ENCODE assay signal across 15 mouse cellular contexts in genomic region chr2:32758503-32758902, GRCm38 (mm10). TPM values are rescaled to one million over a fixed set of nuclear protein-coding genes. Genes with fewer than 3 reads are reported as not detected.
A peak's percentile ranks its signal among the peaks of the same experiment; 100 is the strongest.
DNase-seq lines count a peak whose midpoint lies in the region; ATAC-seq and TF ChIP-seq lines count a peak whose summit lies in the region.
"Had no signal": no experiment of that assay in that cellular context is flagged by ENCODE, and none has a peak within 500 bp of the region (broad histone marks: within the 10 kb centered on the region; RNA-seq: fewer than 3 reads in every experiment).

No protein-coding gene starts in this region.

- H3K9ac ChIP-seq in intestine, embryonic 15.5 days: peak overlapping the region; percentile 28; the same call in 1 of the 2 replicates
- no peak overlapping the region for H3K9ac ChIP-seq in intestine, postnatal 0 days (ENCODE audit: low read depth, low read length)
- peak overlapping the region; percentile 34 for H3K9ac ChIP-seq in midbrain, embryonic 13.5 days (replicated peaks)
- no peak overlapping the region; the same call in 1 of the 2 replicates for H3K9ac ChIP-seq in midbrain, embryonic 15.5 days
- peak overlapping the region; percentile 2; the same call in 1 of the 2 replicates for H3K9ac ChIP-seq in intestine, embryonic 16.5 days (ENCODE audit: low read depth, low read length)
- 0 out of 2 replicates have a peak overlapping the region, but pooled peaks have one; percentile 1 for H3K9ac ChIP-seq in stomach, postnatal 0 days (ENCODE audit: low read length)
- H3K9ac ChIP-seq: lung, embryonic 15.5 days had no signal

- no peak for ATAC-seq in intestine, embryonic 15.5 days
- no peak for ATAC-seq in intestine, postnatal 0 days
- no peak for ATAC-seq in midbrain, embryonic 13.5 days
- no peak for ATAC-seq in midbrain, embryonic 15.5 days (replicated peaks)
- ATAC-seq in intestine, embryonic 16.5 days: no peak
- no peak for ATAC-seq in stomach, postnatal 0 days (ENCODE audit: low FRiP score, low TSS enrichment)
- no peak for ATAC-seq in erythroid progenitor cell, adult 5-6 weeks (replicated peaks; ENCODE audit: low FRiP score, poor library complexity, severe bottlenecking)
- ATAC-seq: inflammation-experienced regulatory T-cells, adult 6 months had no signal

- H3K27me3 ChIP-seq in intestine, embryonic 15.5 days (replicated peaks): no peaks in the 10 kb centered on the region
- H3K27me3 ChIP-seq in intestine, postnatal 0 days (replicated peaks; ENCODE audit: control insufficient read depth, insufficient read depth, low read length): no peaks in the 10 kb centered on the region
- H3K27me3 ChIP-seq in midbrain, embryonic 13.5 days: no peaks in the 10 kb centered on the region
- H3K27me3 ChIP-seq in midbrain, embryonic 15.5 days (replicated peaks): no peaks in the 10 kb centered on the region
- no peaks in the 10 kb centered on the region for H3K27me3 ChIP-seq in intestine, embryonic 16.5 days (replicated peaks; ENCODE audit: control insufficient read depth, insufficient read depth, low read length)
- no peaks in the 10 kb centered on the region for H3K27me3 ChIP-seq in stomach, postnatal 0 days (ENCODE audit: control insufficient read depth, insufficient read depth, low read length)
- H3K27me3 ChIP-seq: lung, embryonic 15.5 days had no signal

- peaks cover 14% of the 10 kb centered on the region for H3K36me3 ChIP-seq in intestine, embryonic 15.5 days
- H3K36me3 ChIP-seq in intestine, postnatal 0 days (ENCODE audit: control insufficient read depth, insufficient read depth): peaks cover 44% of the 10 kb centered on the region; the same call in 1 of the 2 replicates
- peaks cover 57% of the 10 kb centered on the region for H3K36me3 ChIP-seq in midbrain, embryonic 13.5 days
- H3K36me3 ChIP-seq in midbrain, embryonic 15.5 days (replicated peaks): peaks cover 28% of the 10 kb centered on the region; the same call in 1 of the 2 replicates
- peaks cover 9% of the 10 kb centered on the region; the same call in 1 of the 2 replicates for H3K36me3 ChIP-seq in intestine, embryonic 16.5 days (ENCODE audit: control insufficient read depth, insufficient read depth, low read length)
- peaks cover 8% of the 10 kb centered on the region; the same call in 1 of the 2 replicates for H3K36me3 ChIP-seq in stomach, postnatal 0 days (ENCODE audit: control insufficient read depth, insufficient read depth, low read length)

- H3K4me3 ChIP-seq in intestine, embryonic 15.5 days (replicated peaks): no peak overlapping the region
- no peak overlapping the region for H3K4me3 ChIP-seq in intestine, postnatal 0 days (ENCODE audit: low read depth, low read length)
- no peak overlapping the region for H3K4me3 ChIP-seq in midbrain, embryonic 13.5 days (replicated peaks)
- H3K4me3 ChIP-seq in midbrain, embryonic 15.5 days: no peak overlapping the region
- no peak overlapping the region for H3K4me3 ChIP-seq in intestine, embryonic 16.5 days (ENCODE audit: low read length)
- no peak overlapping the region for H3K4me3 ChIP-seq in stomach, postnatal 0 days (ENCODE audit: low read depth, low read length)

- H3K27ac ChIP-seq in intestine, embryonic 15.5 days: no peak overlapping the region
- no peak overlapping the region for H3K27ac ChIP-seq in intestine, postnatal 0 days (ENCODE audit: low read depth, low read length)
- H3K27ac ChIP-seq in midbrain, embryonic 13.5 days: no peak overlapping the region
- no peak overlapping the region for H3K27ac ChIP-seq in midbrain, embryonic 15.5 days
- no peak overlapping the region for H3K27ac ChIP-seq in intestine, embryonic 16.5 days (ENCODE audit: low read length)
- H3K27ac ChIP-seq in stomach, postnatal 0 days (replicated peaks): no peak overlapping the region
- H3K27ac ChIP-seq: lung, embryonic 15.5 days had no signal

- TF ChIP-seq CTCF in intestine, postnatal 0 days (IDR thresholded peaks at IDR 0.05; ENCODE audit: low read depth): no peak
- TF ChIP-seq CTCF in stomach, postnatal 0 days (IDR thresholded peaks at IDR 0.05; ENCODE audit: low read depth): no peak

- H3K9me3 ChIP-seq in intestine, embryonic 15.5 days: no peaks in the 10 kb centered on the region
- H3K9me3 ChIP-seq in intestine, postnatal 0 days (ENCODE audit: control insufficient read depth): no peaks in the 10 kb centered on the region
- H3K9me3 ChIP-seq in midbrain, embryonic 13.5 days: no peaks in the 10 kb centered on the region
- no peaks in the 10 kb centered on the region for H3K9me3 ChIP-seq in midbrain, embryonic 15.5 days
- no peaks in the 10 kb centered on the region for H3K9me3 ChIP-seq in intestine, embryonic 16.5 days (ENCODE audit: control insufficient read depth, low read length)
- no peaks in the 10 kb centered on the region for H3K9me3 ChIP-seq in stomach, postnatal 0 days (ENCODE audit: control insufficient read depth, low read length)
- H3K9me3 ChIP-seq: lung, embryonic 15.5 days had no signal

- H3K4me2 ChIP-seq in intestine, embryonic 15.5 days (replicated peaks): no peak overlapping the region
- no peak overlapping the region for H3K4me2 ChIP-seq in intestine, postnatal 0 days (replicated peaks; ENCODE audit: low read depth)
- H3K4me2 ChIP-seq in midbrain, embryonic 13.5 days (replicated peaks): no peak overlapping the region; the same call in 1 of the 2 replicates
- no peak overlapping the region for H3K4me2 ChIP-seq in midbrain, embryonic 15.5 days
- H3K4me2 ChIP-seq in intestine, embryonic 16.5 days (ENCODE audit: low read depth, low read length): no peak overlapping the region
- H3K4me2 ChIP-seq in stomach, postnatal 0 days (replicated peaks; ENCODE audit: low read depth): no peak overlapping the region

- 70% methylated on average over 8 of the region's 8 CpGs for WGBS in intestine, embryonic 15.5 days
- 72% methylated on average over 8 of the region's 8 CpGs for WGBS in intestine, postnatal 0 days
- 72% methylated on average over 8 of the region's 8 CpGs for WGBS in midbrain, embryonic 13.5 days
- WGBS in midbrain, embryonic 15.5 days: 84% methylated on average over 8 of the region's 8 CpGs
- WGBS in intestine, embryonic 16.5 days: 67% methylated on average over 8 of the region's 8 CpGs
- WGBS in stomach, postnatal 0 days: 59% methylated on average over 8 of the region's 8 CpGs

- TF ChIP-seq EP300 in stomach, postnatal 0 days (optimal IDR thresholded peaks at IDR 0.05): no peak

- H3K4me1 ChIP-seq in intestine, embryonic 15.5 days (replicated peaks): peaks cover 9% of the 10 kb centered on the region; the same call in 1 of the 2 replicates
- H3K4me1 ChIP-seq in intestine, postnatal 0 days (replicated peaks; ENCODE audit: control insufficient read depth, insufficient read depth, low read length): no peaks in the 10 kb centered on the region; the same call in 1 of the 2 replicates
- peaks cover 20% of the 10 kb centered on the region for H3K4me1 ChIP-seq in midbrain, embryonic 13.5 days (replicated peaks)
- H3K4me1 ChIP-seq in midbrain, embryonic 15.5 days: peaks cover 15% of the 10 kb centered on the region
- H3K4me1 ChIP-seq in intestine, embryonic 16.5 days (ENCODE audit: control insufficient read depth, insufficient read depth, low read length): peaks cover 2% of the 10 kb centered on the region; the same call in 1 of the 2 replicates
- no peaks in the 10 kb centered on the region for H3K4me1 ChIP-seq in stomach, postnatal 0 days (replicated peaks; ENCODE audit: control insufficient read depth, insufficient read depth)

- DNase-seq in stomach, postnatal 0 days (ENCODE audit: low spot score): no peak
- no peak for DNase-seq in thymus, postnatal 4 days
- DNase-seq: adrenal gland, postnatal 36 days; cerebellum, adult 18-20 months; thymus, postnatal 25 days had no signal

RNA-seq across cellular contexts. Expression of gene Tor2a, which starts 1.5 kb away (rescaled TPM):
- 61.4 and 64.2 TPM in 2 replicates for polyA plus RNA-seq in intestine, embryonic 15.5 days (2015; fragmentation: Nextera tagmentation; extraction: Ambion mirVana)
- 59.2 and 60.4 TPM in 2 replicates for polyA plus RNA-seq in intestine, postnatal 0 days (2015; fragmentation: Nextera tagmentation; extraction: Ambion mirVana)
- polyA plus RNA-seq in midbrain, embryonic 13.5 days (2015; fragmentation: Nextera tagmentation; extraction: Ambion mirVana): 48.0 and 52.6 TPM in 2 replicates
- polyA plus RNA-seq in midbrain, embryonic 15.5 days (2015; fragmentation: Nextera tagmentation; extraction: Ambion mirVana): 54.1 and 55.9 TPM in 2 replicates
- polyA plus RNA-seq in intestine, embryonic 16.5 days (2015; fragmentation: Nextera tagmentation; extraction: Ambion mirVana): 73.1 and 74.0 TPM in 2 replicates
- polyA plus RNA-seq in stomach, postnatal 0 days (2015; fragmentation: Nextera tagmentation; extraction: Ambion mirVana): 45.9 and 50.3 TPM in 2 replicates
- 2.9 and 4.2 TPM in 2 replicates for total RNA-seq in erythroid progenitor cell, adult 5-6 weeks (2015; ENCODE audit: low replicate concordance)
- 0.91 and 4.5 TPM in 2 replicates for total RNA-seq in erythroid progenitor cell, adult 5-6 weeks (2017; ENCODE audit: low replicate concordance)

RNA-seq across cellular contexts. Expression of gene Ttc16, which starts 16.9 kb away (rescaled TPM):
- 0.18 and 0.29 TPM in 2 replicates for polyA plus RNA-seq in intestine, embryonic 15.5 days (2015; fragmentation: Nextera tagmentation; extraction: Ambion mirVana)
- polyA plus RNA-seq in intestine, postnatal 0 days (2015; fragmentation: Nextera tagmentation; extraction: Ambion mirVana): 0.04 and 0.09 TPM in 2 replicates
- 0.35 and 0.52 TPM in 2 replicates for polyA plus RNA-seq in midbrain, embryonic 13.5 days (2015; fragmentation: Nextera tagmentation; extraction: Ambion mirVana)
- 0.89 and 0.92 TPM in 2 replicates for polyA plus RNA-seq in midbrain, embryonic 15.5 days (2015; fragmentation: Nextera tagmentation; extraction: Ambion mirVana)
- polyA plus RNA-seq in intestine, embryonic 16.5 days (2015; fragmentation: Nextera tagmentation; extraction: Ambion mirVana): 0.32 and 0.34 TPM in 2 replicates
- polyA plus RNA-seq in stomach, postnatal 0 days (2015; fragmentation: Nextera tagmentation; extraction: Ambion mirVana): 0.05 and 0.06 TPM in 2 replicates
- 1.3 TPM in 1 of 2 replicates, not detected in the other for total RNA-seq in erythroid progenitor cell, adult 5-6 weeks (2015; ENCODE audit: low replicate concordance)
- total RNA-seq in erythroid progenitor cell, adult 5-6 weeks (2017; ENCODE audit: low replicate concordance): not detected in 2 replicates
- total RNA-seq: monocyte, adult 5-6 weeks had no signal
- polyA plus RNA-seq: embryonic facial prominence, embryonic 11.5 days had no signal

RNA-seq across cellular contexts. Expression of gene Ptrh1, which starts 17.1 kb away (rescaled TPM):
- polyA plus RNA-seq in intestine, embryonic 15.5 days (2015; fragmentation: Nextera tagmentation; extraction: Ambion mirVana): 5.5 and 6.4 TPM in 2 replicates
- 8.4 and 10.5 TPM in 2 replicates for polyA plus RNA-seq in intestine, postnatal 0 days (2015; fragmentation: Nextera tagmentation; extraction: Ambion mirVana)
- 4.1 and 4.2 TPM in 2 replicates for polyA plus RNA-seq in midbrain, embryonic 13.5 days (2015; fragmentation: Nextera tagmentation; extraction: Ambion mirVana)
- 5.9 and 6.1 TPM in 2 replicates for polyA plus RNA-seq in midbrain, embryonic 15.5 days (2015; fragmentation: Nextera tagmentation; extraction: Ambion mirVana)
- 5.4 and 6.3 TPM in 2 replicates for polyA plus RNA-seq in intestine, embryonic 16.5 days (2015; fragmentation: Nextera tagmentation; extraction: Ambion mirVana)
- polyA plus RNA-seq in stomach, postnatal 0 days (2015; fragmentation: Nextera tagmentation; extraction: Ambion mirVana): 7.6 and 10.1 TPM in 2 replicates
- total RNA-seq in erythroid progenitor cell, adult 5-6 weeks (2015; ENCODE audit: low replicate concordance): 2.2 TPM in 1 of 2 replicates, not detected in the other
- 11.3 TPM in 1 of 2 replicates, not detected in the other for total RNA-seq in erythroid progenitor cell, adult 5-6 weeks (2017; ENCODE audit: low replicate concordance)

RNA-seq across cellular contexts. Expression of gene 6330409D20Rik, which starts 17.7 kb away (rescaled TPM):
- 0.13 and 0.34 TPM in 2 replicates for polyA plus RNA-seq in intestine, embryonic 15.5 days (2015; fragmentation: Nextera tagmentation; extraction: Ambion mirVana)
- polyA plus RNA-seq in intestine, postnatal 0 days (2015; fragmentation: Nextera tagmentation; extraction: Ambion mirVana): 0.18 TPM in 2 replicates
- 3.9 TPM in 2 replicates for polyA plus RNA-seq in midbrain, embryonic 13.5 days (2015; fragmentation: Nextera tagmentation; extraction: Ambion mirVana)
- 3.4 and 4.1 TPM in 2 replicates for polyA plus RNA-seq in midbrain, embryonic 15.5 days (2015; fragmentation: Nextera tagmentation; extraction: Ambion mirVana)
- polyA plus RNA-seq in intestine, embryonic 16.5 days (2015; fragmentation: Nextera tagmentation; extraction: Ambion mirVana): 0.26 TPM in 1 of 2 replicates, not detected in the other
- polyA plus RNA-seq in stomach, postnatal 0 days (2015; fragmentation: Nextera tagmentation; extraction: Ambion mirVana): not detected in 2 replicates
- not detected in 2 replicates for total RNA-seq in erythroid progenitor cell, adult 5-6 weeks (2015; ENCODE audit: low replicate concordance)
- not detected in 2 replicates for total RNA-seq in erythroid progenitor cell, adult 5-6 weeks (2017; ENCODE audit: low replicate concordance)
- total RNA-seq: adrenal gland, postnatal 36 days; monocyte, adult 5-6 weeks had no signal

RNA-seq across cellular contexts. Expression of gene Cfap157, which starts 25.7 kb away (rescaled TPM):
- 0.26 and 0.61 TPM in 2 replicates for polyA plus RNA-seq in intestine, embryonic 15.5 days (2015; fragmentation: Nextera tagmentation; extraction: Ambion mirVana)
- polyA plus RNA-seq in intestine, postnatal 0 days (2015; fragmentation: Nextera tagmentation; extraction: Ambion mirVana): 0.47 and 0.76 TPM in 2 replicates
- 0.46 and 2.0 TPM in 2 replicates for polyA plus RNA-seq in midbrain, embryonic 13.5 days (2015; fragmentation: Nextera tagmentation; extraction: Ambion mirVana)
- polyA plus RNA-seq in midbrain, embryonic 15.5 days (2015; fragmentation: Nextera tagmentation; extraction: Ambion mirVana): 1.0 and 1.2 TPM in 2 replicates
- polyA plus RNA-seq in intestine, embryonic 16.5 days (2015; fragmentation: Nextera tagmentation; extraction: Ambion mirVana): 0.58 and 1.2 TPM in 2 replicates
- polyA plus RNA-seq in stomach, postnatal 0 days (2015; fragmentation: Nextera tagmentation; extraction: Ambion mirVana): 0.63 and 1.1 TPM in 2 replicates
- not detected in 2 replicates for total RNA-seq in erythroid progenitor cell, adult 5-6 weeks (2015; ENCODE audit: low replicate concordance)
- not detected in 2 replicates for total RNA-seq in erythroid progenitor cell, adult 5-6 weeks (2017; ENCODE audit: low replicate concordance)
- total RNA-seq: adrenal gland, postnatal 36 days; monocyte, adult 5-6 weeks had no signal
- polyA plus RNA-seq: embryonic facial prominence, embryonic 11.5 days had no signal

Comparison
In these comparisons a context has a peak if more than half of its experiments do, and no peak if none do; other contexts are left out.
1. H3K9ac ChIP-seq: peak in intestine, embryonic 15.5 days (single experiment), midbrain, embryonic 13.5 days (single experiment), intestine, embryonic 16.5 days (single experiment) and stomach, postnatal 0 days (single experiment); none in intestine, postnatal 0 days (single experiment) and midbrain, embryonic 15.5 days (single experiment).